Mouse (Mus musculus): ENCODE data around the gene Ndufab1. TPM values are rescaled to one million over a fixed set of nuclear protein-coding genes. Genes with fewer than 3 reads are reported as not detected.
"Not testable (repeated sequence)": the region's sequence is repeated elsewhere in the genome, so short reads cannot be mapped to it uniquely, and the experiment has no call there.

The Ndufab1 gene
- polyA plus RNA-seq, 1 experiment from 2014 or later, result 582 TPM

DNA sequence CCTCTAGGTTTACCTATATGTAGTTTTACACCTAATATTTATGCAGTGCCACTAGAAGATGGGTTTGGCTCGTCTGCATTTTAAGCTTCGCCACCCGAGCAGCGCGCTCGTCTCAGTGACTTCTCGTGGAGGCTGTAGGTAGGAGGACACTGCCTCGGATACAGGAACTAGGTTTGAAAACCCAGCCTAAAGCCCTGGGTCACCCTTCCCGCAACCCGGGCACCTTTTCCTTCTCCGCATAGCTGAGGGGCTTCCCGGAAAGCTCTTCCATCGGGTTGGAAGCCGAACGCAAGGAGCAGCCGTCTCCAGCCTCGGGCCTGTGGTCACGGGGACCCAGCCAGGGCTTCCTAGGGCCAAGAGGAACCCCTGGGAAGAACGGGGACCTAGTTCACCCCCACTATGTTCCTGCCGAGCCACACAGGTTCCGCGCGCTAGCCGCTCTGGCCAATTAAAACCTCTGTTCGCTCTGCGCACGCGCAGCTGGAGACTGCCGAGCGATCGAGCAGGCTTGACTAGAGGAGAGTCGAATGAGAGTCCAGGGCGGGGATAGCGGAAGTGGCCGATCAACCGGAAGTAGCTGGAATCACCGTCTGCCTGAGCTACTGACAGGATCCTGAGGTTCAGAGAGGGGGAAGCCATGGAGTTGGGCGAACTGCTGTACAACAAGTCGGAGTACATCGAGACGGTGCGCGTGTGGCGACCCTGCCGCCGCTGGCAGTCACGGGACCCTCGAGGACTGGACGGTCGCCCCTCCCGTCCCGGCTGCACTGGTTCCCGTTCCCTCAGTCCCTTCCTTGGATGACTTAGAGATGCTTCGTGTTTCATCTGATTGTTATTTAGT is 31.0 kb upstream of the Ndufab1 start, which contains the start of the genes Palb2 and Dctn5:
Gene Palb2, minus strand, starts transcription at position 489 of the 841 bp plus-strand sequence.
Gene Dctn5, plus strand, starts transcription at position 545 of the 841 bp plus-strand sequence.
- Histone ChIP-seq H3K4me3 (ENCODE audit: low read depth, low read length) (peak within 1 kb of the TSS; percentile 89), H3K27ac (replicated peaks) (peak within 1 kb of the TSS; percentile 83), H3K9me3 (ENCODE audit: control insufficient read depth, low read length) (no peaks in the 10 kb centered on the region), H3K4me2 (replicated peaks; ENCODE audit: low read depth) (peak within 1 kb of the TSS; percentile 83), H3K9ac (ENCODE audit: low read length) (peak within 1 kb of the TSS; percentile 82), H3K36me3 (ENCODE audit: control insufficient read depth, insufficient read depth, low read length) (peaks cover 3% of the 10 kb centered on the region; the same call in 1 of the 2 replicates), H3K4me1 (replicated peaks; ENCODE audit: control insufficient read depth, insufficient read depth) (peaks cover 4% of the 10 kb centered on the region; the same call in 1 of the 2 replicates), H3K27me3 (ENCODE audit: control insufficient read depth, insufficient read depth, low read length) (no peaks in the 10 kb centered on the region)
- TF ChIP-seq EP300 (optimal IDR thresholded peaks at IDR 0.05), result no peak
- no peak for TF ChIP-seq CTCF (IDR thresholded peaks at IDR 0.05; ENCODE audit: low read depth)
- peak; percentile 97 for ATAC-seq (ENCODE audit: low FRiP score, low TSS enrichment)
- peak; percentile 98 for DNase-seq (ENCODE audit: low spot score)
- under 1% methylated on average over 54 of the region's 54 CpGs for WGBS

DNA sequence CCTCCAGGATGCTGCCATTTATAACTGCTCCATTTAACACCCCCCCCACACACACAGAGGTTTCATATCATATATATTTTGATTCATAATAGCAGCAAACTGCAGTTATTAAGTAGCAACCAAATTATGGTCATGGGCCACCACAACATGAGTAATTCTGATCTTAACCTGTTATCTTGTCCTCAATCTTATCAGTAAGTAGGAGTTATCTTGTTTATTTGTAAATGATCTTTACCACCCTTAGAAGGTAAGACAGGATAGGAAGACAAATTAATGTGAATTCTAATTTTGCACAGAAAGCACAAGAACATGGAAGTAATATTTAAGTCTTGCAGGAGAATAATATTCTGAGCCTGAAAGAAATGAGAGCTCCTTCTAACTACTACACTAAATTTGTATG is 30.1 kb upstream of the Ndufab1 start:
- ATAC-seq (ENCODE audit: low FRiP score, low TSS enrichment) (no peak), DNase-seq (ENCODE audit: low spot score) (no peak)
- no peak for TF ChIP-seq EP300 (optimal IDR thresholded peaks at IDR 0.05)
- no peak for TF ChIP-seq CTCF (IDR thresholded peaks at IDR 0.05; ENCODE audit: low read depth)
- H3K4me1 ChIP-seq (replicated peaks; ENCODE audit: control insufficient read depth, insufficient read depth), result peaks cover 4% of the 10 kb centered on the region; the same call in 1 of the 2 replicates
- H3K36me3 ChIP-seq (ENCODE audit: control insufficient read depth, insufficient read depth, low read length), result peaks cover 1% of the 10 kb centered on the region; the same call in 1 of the 2 replicates
- no peak overlapping the region for H3K9ac ChIP-seq (ENCODE audit: low read length)
- H3K9me3 ChIP-seq (ENCODE audit: control insufficient read depth, low read length), result no peaks in the 10 kb centered on the region
- H3K4me3 ChIP-seq (ENCODE audit: low read depth, low read length), result peak overlapping the region; percentile 89; the same call in 1 of the 2 replicates
- peak overlapping the region; percentile 82 for H3K4me2 ChIP-seq (replicated peaks; ENCODE audit: low read depth)
- H3K27ac ChIP-seq (replicated peaks), result no peak overlapping the region
- no peaks in the 10 kb centered on the region for H3K27me3 ChIP-seq (ENCODE audit: control insufficient read depth, insufficient read depth, low read length)

GRCm38 (mm10) chr7:122126946-122127345 is 25.3 kb upstream of the Ndufab1 start:
- Histone ChIP-seq H3K27me3 (ENCODE audit: control insufficient read depth, insufficient read depth, low read length) (no peaks in the 10 kb centered on the region), H3K4me2 (replicated peaks; ENCODE audit: low read depth) (no peak overlapping the region), H3K4me1 (replicated peaks; ENCODE audit: control insufficient read depth, insufficient read depth) (no peaks in the 10 kb centered on the region), H3K9me3 (ENCODE audit: control insufficient read depth, low read length) (no peaks in the 10 kb centered on the region), H3K4me3 (ENCODE audit: low read depth, low read length) (no peak overlapping the region), H3K36me3 (ENCODE audit: control insufficient read depth, insufficient read depth, low read length) (peaks cover 7% of the 10 kb centered on the region), H3K9ac (ENCODE audit: low read length) (no peak overlapping the region), H3K27ac (replicated peaks) (no peak overlapping the region)
- DNase-seq (ENCODE audit: low spot score) (no peak), ATAC-seq (ENCODE audit: low FRiP score, low TSS enrichment) (no peak)
- TF ChIP-seq EP300 (optimal IDR thresholded peaks at IDR 0.05) (no peak), CTCF (IDR thresholded peaks at IDR 0.05; ENCODE audit: low read depth) (no peak)
- WGBS, result 92% methylated on average over 11 of the region's 11 CpGs

- Histone ChIP-seq H3K4me2 (replicated peaks; ENCODE audit: low read depth) (no peak overlapping the region), H3K9ac (ENCODE audit: low read length) (no peak overlapping the region), H3K36me3 (ENCODE audit: control insufficient read depth, insufficient read depth, low read length) (peaks cover 10% of the 10 kb centered on the region), H3K9me3 (ENCODE audit: control insufficient read depth, low read length) (no peaks in the 10 kb centered on the region), H3K27me3 (ENCODE audit: control insufficient read depth, insufficient read depth, low read length) (no peaks in the 10 kb centered on the region), H3K27ac (replicated peaks) (no peak overlapping the region), H3K4me3 (ENCODE audit: low read depth, low read length) (no peak overlapping the region), H3K4me1 (replicated peaks; ENCODE audit: control insufficient read depth, insufficient read depth) (no peaks in the 10 kb centered on the region)
- TF ChIP-seq CTCF (IDR thresholded peaks at IDR 0.05; ENCODE audit: low read depth) (peak; percentile 33; the same call in 1 of the 2 replicates), EP300 (optimal IDR thresholded peaks at IDR 0.05) (no peak)
- WGBS, result 78% methylated on average over 8 of the region's 8 CpGs
- no peak for DNase-seq (ENCODE audit: low spot score)
- no peak for ATAC-seq (ENCODE audit: low FRiP score, low TSS enrichment)
Measured at GRCm38 (mm10) chr7:122125636-122126035, 23.9 kb upstream of the Ndufab1 start.

DNA sequence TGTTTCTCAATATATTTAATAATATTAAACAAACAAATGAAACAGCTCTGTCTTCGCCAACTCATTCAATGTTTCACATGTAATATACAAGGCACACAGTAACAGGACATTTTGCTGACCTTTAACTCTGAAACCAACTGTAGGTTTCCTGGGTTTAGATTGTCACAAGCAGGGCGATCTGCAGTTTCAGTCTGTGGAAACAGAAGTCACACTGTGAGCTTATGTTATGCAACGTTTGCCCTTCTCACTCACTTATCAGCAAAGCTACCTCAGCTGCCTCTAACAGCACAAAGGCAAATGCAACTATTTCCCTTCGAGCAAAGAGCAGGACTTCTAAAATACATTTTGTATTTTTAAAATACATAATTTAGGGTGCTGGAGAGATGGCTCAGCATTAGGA is 21.8 kb upstream of the Ndufab1 start:
- H3K27me3 ChIP-seq (ENCODE audit: control insufficient read depth, insufficient read depth, low read length), result no peaks in the 10 kb centered on the region
- TF ChIP-seq CTCF (IDR thresholded peaks at IDR 0.05; ENCODE audit: low read depth), result no peak
- TF ChIP-seq EP300 (optimal IDR thresholded peaks at IDR 0.05), result no peak
- H3K4me3 ChIP-seq (ENCODE audit: low read depth, low read length), result no peak overlapping the region
- no peak overlapping the region for H3K9ac ChIP-seq (ENCODE audit: low read length)
- DNase-seq (ENCODE audit: low spot score) (no peak), ATAC-seq (ENCODE audit: low FRiP score, low TSS enrichment) (no peak)
- no peak overlapping the region for H3K4me2 ChIP-seq (replicated peaks; ENCODE audit: low read depth)
- H3K9me3 ChIP-seq (ENCODE audit: control insufficient read depth, low read length), result no peaks in the 10 kb centered on the region
- H3K4me1 ChIP-seq (replicated peaks; ENCODE audit: control insufficient read depth, insufficient read depth), result no peaks in the 10 kb centered on the region
- WGBS, result 83% methylated on average over 4 of the region's 4 CpGs
- no peak overlapping the region for H3K27ac ChIP-seq (replicated peaks)
- H3K36me3 ChIP-seq (ENCODE audit: control insufficient read depth, insufficient read depth, low read length), result peaks cover 10% of the 10 kb centered on the region

GRCm38 (mm10) chr7:122108206-122108605 is 6.5 kb upstream of the Ndufab1 start:
- Histone ChIP-seq H3K4me1 (replicated peaks; ENCODE audit: control insufficient read depth, insufficient read depth) (no peaks in the 10 kb centered on the region), H3K36me3 (ENCODE audit: control insufficient read depth, insufficient read depth, low read length) (no peaks in the 10 kb centered on the region), H3K4me3 (ENCODE audit: low read depth, low read length) (no peak overlapping the region), H3K9me3 (ENCODE audit: control insufficient read depth, low read length) (no peaks in the 10 kb centered on the region), H3K9ac (ENCODE audit: low read length) (no peak overlapping the region), H3K27ac (replicated peaks) (no peak overlapping the region), H3K4me2 (replicated peaks; ENCODE audit: low read depth) (no peak overlapping the region), H3K27me3 (ENCODE audit: control insufficient read depth, insufficient read depth, low read length) (no peaks in the 10 kb centered on the region)
- ATAC-seq (ENCODE audit: low FRiP score, low TSS enrichment) (no peak), DNase-seq (ENCODE audit: low spot score) (no peak)
- WGBS, result 95% methylated on average over 6 of the region's 6 CpGs
- TF ChIP-seq CTCF (IDR thresholded peaks at IDR 0.05; ENCODE audit: low read depth) (no peak), EP300 (optimal IDR thresholded peaks at IDR 0.05) (no peak)

DNA sequence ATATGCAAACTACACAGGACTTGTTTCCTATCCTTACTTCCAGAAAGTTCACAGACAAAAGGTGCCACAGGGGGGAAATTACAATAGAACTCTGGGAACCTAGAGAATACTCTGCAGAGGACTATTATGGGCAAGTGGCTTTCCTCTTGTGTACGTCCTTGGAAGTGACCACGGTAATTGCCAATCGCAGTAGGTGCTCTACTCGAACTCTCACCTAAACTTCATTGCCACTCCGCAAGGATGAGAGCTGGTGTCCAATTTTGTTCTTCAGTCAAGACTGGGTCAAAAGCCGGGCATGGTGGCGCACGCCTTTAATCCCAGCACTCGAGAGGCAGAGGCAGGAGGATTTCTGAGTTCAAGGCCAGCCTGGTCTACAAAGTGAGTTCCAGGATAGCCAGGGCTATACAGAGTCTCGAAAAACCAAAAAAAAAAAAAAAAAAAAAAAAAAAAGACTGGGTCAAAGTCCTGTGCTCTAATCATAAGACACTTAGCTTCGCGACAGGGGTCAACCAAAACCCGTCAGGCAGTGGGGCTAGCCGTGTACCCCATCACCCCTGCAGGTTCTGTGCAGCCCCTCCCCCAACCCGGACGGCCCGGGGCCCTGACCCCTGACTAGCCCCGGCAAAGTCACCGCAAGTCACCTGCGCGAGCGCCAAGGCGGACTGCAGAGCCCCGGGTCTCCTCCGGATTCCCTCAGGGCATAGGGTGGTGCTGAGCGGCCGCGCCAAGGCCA is 506 bp downstream of the Ndufab1 start:
- Histone ChIP-seq H3K27ac (replicated peaks) (peak overlapping the region; percentile 58), H3K4me2 (replicated peaks; ENCODE audit: low read depth) (peak overlapping the region; percentile 63), H3K4me3 (ENCODE audit: low read depth, low read length) (peak overlapping the region; percentile 69), H3K9ac (ENCODE audit: low read length) (peak overlapping the region; percentile 82)
- peak; percentile 62 for DNase-seq (ENCODE audit: low spot score)
- not testable (repeated sequence) for H3K4me1 ChIP-seq (replicated peaks; ENCODE audit: control insufficient read depth, insufficient read depth); H3K27me3 ChIP-seq (ENCODE audit: control insufficient read depth, insufficient read depth, low read length); H3K36me3 ChIP-seq (ENCODE audit: control insufficient read depth, insufficient read depth, low read length); H3K9me3 ChIP-seq (ENCODE audit: control insufficient read depth, low read length)
- peak; percentile 80 for ATAC-seq (ENCODE audit: low FRiP score, low TSS enrichment)
- 5% methylated on average over 28 of the region's 28 CpGs for WGBS

Measured in stomach, postnatal 0 days (tissue).